Mouse (Mus musculus) thymus, adult 18-20 months (tissue): ENCODE measurements around the gene Sec24c.

Source experiments
- DNase-seq, 2 experiments: peaks; one replicate each; pipeline ENCODE4 v3.0.0; 2022; ENCODE audit warnings: mixed read lengths in 2 of 2

The Sec24c gene

DNA sequence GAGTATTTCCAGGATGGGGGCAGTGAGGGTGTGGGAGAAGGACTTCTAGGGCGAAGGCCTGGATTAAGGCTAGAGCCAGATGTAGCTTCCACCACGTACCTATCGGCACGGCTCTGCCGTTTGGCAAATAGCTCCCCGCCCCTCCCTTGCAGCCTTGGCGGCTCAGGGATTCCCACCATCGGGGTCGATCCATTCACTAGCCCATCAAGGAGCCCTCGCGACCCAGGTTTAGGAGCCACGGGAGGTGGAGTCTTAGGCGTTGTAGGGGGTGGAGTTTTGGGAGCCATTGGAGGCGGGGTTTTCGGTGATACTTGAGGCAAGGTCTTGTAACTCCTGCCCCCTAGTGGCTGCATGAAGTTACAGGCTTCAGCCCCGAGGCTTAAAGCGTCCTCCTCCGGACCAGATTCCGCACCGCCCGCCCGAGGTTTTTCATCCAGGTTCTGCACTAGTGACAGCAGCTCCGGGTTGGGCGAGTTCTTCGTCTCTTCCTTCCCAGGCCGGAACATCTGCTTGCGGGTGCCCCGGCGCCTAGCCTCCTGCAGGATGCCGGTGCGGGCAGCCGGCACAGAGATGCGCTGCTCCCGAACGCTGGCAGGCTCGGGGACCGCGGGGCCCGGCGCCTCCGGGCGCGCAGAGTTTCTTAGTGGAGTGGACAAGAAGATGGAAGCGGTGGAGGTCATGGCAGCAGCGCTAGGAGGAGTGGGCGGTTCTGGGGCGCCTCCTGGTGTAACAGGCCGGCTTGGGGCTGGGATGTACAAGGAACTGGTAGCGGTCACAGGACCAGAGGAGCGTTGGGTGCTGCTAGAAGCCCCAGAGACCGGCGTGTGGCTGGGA, 13.1 kb upstream of the Sec24c start:
- peak; percentile 79 to 88 for DNase-seq

DNA sequence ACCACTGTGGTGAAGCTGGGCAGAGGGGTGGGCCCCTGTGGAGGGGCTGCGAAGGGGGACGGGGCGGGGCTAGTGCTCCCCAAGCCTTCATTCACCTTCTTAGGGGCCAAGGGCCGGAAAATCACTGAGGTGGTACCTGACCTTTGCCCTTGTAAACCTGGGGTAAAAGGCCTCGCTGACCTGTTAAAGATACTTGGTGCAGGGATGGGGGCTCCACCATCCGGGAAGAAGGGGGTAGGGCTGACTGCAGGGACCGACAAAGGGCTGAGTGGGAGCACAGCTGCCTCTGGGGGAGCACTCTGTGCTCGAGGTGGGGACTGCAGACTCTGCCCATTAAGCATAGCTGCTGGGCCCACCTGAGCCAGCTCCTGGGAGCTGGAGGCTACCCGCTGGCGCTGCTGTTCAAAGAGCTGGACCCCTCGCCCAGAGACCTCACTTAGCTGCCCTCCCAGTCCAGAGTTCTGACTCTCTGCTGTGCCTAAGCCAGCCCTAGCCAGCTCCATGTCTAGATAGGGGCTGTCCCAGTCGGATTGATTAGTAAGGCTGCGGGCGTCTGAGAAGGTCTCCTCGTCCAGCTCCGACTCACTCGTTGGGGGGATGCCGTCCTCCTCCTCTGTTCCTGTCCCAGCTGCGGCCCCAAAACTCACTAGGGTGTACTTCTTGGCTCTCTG, 12.3 kb upstream of the Sec24c start:
- peak in 1 of 2 experiments; percentile 20 for DNase-seq

DNA sequence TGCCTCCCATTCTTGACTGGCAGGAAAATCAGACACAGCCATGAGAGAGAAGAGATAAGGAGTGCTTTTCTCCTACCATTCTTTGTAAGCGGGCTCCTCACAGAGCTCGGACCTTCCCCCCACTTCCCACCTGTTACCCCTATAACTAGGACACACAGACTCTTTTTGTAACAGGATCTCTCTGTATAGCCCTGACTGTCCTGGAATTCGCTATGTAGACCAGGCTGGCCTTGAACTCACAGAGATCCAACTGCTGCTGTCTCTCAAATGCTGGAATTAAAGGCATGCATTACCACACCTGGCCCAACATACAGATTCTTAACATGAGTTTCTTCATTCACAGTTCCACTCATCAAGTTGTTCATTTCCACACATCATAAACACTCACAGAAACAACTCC, 11.4 kb upstream of the Sec24c start:
- DNase-seq, result no peak

DNA sequence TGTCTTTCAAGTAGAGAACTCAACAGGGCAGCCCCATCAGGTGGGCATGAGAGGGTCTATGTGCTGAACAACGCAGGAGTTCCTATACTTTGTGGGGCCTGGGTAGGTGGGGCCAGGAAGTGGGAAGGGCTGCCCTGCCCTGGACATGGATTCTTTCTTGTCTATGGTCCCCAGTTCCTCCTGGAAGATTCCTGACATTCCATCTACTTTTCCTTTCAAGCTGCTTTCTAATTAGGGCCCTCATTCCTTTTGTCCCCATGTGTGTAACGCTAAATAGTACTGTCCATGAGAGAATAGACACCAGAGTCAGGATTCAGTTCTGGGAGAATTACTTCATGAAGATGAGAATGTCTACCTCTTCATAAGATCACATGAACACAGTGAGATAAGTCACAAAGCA, 10.5 kb upstream of the Sec24c start:
- DNase-seq, result no peak

DNA sequence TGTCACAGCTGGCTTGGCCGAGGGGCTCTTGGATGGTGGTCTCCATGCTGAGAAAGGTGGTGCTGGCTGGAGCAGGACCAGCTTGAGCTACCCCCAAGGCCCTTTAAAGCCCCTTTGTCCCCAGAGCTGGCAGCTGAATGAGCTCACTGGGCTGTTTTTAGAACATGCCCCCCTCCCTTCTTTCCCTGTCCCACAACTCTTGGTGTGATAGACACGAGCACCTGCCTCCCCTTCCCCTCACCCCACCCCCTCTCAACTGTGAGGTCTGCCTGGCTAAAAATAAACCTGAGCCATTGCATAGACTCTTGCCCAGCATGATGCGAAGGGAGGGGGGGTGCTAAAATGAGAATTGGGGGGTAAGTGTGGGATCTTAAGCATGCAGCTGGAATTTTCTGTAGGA, 9.7 kb upstream of the Sec24c start:
- DNase-seq, result no peak

DNA sequence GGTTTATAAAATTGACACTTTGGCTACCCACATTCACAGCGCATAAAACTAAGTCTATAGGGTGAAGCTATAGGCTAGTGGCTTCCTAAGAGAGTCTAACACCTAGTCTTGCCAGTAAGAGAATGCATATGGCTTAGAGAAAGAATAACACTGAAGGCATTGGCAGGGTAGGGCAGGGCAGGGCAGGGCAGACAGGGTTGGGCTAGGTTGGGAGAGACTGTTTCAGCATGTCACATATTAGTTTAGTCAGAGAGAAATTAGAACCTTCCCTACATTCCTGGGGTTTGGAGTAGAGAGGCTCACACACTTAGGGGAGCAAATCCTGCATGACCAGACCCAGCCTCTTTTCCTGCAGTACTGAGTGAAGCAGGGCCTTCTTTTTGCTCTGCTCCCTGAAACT, 6.6 kb upstream of the Sec24c start:
- DNase-seq, result no peak

DNA sequence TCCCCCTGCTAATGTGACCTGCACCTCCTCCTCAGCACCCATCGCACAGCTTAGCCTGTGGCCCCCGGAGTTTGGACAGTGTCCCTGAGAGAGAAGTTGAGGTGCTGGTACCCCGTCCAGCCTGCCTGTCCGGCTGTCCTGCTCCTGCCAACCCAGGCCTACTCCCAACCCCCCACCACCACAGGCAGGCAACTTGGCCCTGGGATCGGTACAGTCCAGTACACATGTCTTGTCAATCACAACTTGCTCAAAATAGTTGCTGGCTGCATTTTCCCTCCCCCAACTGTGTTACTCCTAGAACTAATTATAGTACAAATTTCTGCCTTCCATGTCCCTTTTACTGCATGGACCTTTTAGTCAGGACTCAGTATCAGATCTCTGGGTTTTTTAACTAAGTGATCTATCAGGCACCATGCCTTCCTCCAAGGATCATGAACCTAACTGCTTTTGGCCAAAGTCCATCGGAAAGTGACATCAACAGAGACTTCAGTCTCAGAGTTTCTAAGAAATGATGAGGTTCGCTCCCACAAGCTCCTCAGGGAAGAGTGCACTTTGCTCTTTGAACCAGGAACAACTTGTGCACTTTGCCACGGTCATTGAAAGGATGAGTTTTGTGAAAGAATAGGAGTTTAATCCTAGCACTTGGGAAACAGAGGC, 5.8 kb upstream of the Sec24c start, which contains the start of gene Synpo2l:
Synpo2l (minus strand) TSS at position 201 of the 657 bp plus-strand sequence.
- DNase-seq, result no peak

DNA sequence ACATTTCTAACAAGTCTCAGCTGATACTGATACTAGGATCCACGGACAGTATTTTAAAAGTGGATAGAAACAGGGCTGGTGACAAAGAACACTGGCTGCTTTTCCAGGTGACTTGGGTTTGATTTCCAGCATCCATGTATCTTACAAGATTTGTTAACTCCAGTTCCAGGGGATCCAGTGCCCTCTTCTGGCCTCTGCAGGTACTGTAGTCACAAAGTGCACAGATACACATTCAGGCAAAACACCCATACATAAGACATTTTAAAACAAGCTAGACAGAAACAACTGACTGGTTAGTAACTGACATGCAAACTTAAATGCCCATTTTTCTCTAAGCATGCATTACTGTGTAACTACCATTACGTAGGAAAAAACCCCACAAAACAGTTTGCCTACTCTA, 1.1 kb upstream of the Sec24c start:
- DNase-seq, result no peak

DNA sequence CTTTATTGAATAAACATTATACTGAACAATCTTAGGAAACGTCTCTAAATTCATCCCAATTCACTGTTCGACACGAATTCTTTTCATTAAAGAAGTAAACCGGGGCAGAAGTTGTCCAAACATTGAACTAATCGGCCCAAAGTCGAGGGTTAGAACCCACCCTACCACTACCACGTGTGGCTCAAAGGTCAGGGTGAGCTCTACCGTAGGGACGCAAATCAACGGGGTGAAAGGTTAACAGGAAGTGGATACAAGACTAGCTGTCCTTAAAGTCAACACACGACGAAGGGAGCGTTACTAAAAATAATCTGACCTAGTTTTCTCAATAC, 409 bp upstream of the Sec24c start:
- DNase-seq, result peak in 1 of 2 experiments; percentile 42

DNA sequence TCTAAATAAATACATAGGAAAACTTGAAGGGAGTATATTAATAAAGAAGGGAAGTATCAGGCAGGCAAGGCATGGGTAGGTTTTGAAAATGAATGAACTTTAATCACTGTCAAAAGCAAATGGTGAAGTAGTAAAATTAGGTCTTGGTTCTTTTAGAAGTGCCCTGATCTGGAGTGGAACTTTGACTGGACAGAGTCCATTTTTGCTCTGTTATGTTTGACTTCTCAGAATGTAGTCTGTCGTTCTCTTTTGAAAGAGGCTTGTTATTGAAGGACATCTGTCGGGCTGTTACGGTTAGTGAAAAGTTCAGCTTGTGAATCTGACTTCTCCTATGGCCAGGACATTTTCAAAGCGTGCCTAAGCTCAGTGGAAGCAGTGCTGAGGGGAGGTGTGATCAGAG, 3.8 kb downstream of the Sec24c start:
- DNase-seq, result no peak

DNA sequence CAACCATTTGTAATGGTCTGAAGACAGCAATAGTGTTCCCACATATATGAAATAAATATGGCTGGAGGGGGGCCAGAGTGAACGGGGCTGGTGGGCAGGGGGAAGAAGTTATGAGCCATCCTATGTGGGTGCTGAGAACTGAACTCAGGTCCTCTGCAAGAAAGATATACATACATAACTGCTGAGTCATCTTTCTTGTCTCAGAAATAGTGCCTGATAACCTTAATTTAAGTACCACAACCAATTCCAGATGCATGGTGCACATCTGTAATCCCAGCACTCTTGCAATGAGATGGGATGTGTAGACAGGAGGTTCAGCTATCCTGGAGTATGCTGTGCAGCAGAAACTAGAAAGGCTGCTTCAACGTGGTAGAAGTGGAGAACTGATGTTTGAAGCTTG, 7.6 kb downstream of the Sec24c start:
- no peak for DNase-seq

DNA sequence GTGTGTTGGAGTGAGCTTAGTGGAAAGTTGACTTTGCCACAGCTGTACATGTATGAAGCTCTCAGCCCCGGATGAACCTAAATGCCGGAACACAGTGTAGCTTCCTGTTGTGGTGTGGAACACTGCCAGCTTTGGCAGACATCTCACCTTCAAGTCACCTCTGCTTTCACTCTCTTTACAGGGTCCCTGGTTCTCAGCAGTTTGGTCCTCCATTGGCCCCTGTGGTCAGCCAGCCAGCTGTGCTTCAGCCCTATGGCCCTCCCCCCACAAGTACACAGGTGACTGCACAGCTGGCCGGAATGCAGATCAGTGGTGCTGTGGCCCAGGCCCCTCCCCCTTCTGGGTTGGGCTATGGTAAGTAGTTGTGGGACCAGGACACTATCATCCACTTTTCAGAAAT, 8.4 kb downstream of the Sec24c start:
- peak; percentile 56 to 77 for DNase-seq

DNA sequence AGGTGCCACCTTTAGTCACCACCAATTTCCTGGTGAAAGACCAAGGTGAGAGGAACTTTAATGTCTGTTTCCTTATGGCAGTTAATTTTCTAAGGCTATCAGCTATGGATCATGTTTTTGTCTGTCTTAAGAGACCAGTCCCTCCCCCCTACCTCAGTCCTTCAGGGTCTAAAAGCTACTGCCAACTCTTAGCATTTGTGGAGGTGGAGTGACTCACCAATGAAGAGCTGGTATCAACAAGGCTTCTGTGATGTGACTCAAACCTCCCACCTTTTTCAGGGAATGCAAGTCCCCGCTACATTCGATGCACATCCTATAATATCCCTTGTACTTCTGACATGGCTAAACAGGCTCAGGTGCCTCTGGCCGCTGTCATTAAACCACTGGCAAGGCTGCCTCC, 12.5 kb downstream of the Sec24c start:
- DNase-seq, result no peak

DNA sequence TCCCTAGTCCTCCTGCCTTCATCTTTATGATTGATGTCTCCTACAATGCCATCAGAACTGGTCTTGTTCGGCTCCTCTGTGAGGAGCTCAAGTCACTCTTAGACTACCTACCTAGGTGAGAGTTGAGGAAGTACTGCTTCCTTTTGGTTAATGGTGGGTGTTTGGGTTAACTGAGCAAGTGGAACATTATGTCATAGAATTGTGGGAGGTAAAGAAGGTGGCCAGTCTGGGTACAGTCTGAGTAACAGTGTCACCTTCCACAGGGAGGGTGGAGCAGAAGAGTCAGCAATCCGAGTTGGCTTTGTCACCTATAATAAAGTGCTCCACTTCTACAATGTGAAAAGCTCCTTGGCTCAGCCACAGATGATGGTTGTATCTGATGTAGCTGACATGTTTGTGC, 14.9 kb downstream of the Sec24c start:
- DNase-seq, result no peak

DNA sequence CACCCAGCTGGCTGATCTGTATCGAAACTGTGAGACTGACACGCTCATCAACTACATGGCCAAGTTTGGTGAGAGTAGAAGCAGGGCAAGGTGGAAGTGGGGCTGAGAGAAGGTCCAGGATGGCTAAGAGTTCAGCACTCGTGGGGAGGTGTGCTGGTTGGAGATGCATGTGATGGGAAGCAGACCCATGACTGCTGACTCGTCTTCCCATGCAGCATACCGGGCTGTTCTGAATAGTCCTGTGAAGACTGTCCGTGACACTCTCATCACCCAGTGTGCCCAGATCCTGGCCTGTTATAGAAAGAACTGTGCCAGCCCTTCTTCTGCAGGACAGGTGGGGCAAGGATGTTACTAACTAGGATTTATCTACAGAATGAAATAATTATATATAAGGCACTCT, 17.7 kb downstream of the Sec24c start:
- DNase-seq, result no peak

DNA sequence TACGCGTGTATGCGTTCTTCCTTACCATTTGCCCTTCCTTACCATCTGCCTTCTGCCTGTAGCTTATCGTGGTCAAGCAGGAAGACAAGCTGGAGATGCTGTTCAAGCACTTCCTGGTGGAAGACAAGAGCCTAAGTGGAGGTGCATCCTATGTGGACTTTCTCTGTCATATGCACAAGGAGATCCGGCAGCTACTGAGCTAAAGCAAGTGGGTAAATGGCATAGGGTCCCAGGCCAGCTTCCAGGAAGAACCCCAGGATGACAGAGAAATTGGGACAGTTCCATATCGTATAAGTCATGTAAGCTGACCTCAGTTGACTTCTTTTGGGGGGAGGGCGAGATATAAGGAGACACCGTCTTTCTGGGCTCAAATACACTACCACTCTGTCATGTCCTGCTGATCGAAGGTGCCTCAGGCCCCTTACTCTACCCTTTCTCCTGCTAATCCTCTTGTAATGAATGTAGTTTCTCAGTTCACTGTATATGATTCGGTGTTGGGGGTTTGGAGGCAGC, 19.5 kb downstream of the Sec24c start:
- DNase-seq, result no peak

DNA sequence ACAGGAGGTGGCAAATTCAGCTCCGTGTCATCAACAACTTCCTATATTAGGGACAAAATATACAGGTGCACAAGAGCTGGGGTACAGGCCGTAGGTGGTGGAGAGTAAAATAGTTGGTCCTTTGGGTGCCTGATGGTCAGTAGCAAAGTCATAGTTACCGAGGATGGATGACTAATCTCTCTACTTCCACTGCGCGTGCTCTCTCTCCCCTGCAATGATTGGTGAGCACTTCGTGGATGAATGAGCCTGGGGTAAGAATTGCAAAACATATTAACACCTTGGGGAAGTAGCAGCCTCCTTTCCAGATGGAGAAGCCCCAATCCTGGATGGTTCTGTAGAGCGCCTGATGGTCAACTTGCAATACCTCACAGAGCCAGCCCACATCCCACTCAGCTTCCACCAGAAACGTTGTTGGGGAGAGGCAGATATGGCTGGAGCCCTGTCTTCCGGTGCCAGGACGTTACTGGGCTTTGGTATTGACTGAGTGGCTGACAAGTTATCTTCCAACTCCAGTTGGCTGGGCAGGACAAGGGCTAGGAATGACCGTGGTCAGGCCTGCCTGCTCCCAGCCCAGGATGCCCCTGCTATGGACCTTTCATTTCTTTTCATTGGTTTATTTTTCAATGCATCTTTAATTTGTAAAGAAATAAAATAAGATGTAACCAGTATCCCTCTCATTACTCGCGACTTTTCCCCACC, 20.2 kb downstream of the Sec24c start:
- DNase-seq, result no peak

DNA sequence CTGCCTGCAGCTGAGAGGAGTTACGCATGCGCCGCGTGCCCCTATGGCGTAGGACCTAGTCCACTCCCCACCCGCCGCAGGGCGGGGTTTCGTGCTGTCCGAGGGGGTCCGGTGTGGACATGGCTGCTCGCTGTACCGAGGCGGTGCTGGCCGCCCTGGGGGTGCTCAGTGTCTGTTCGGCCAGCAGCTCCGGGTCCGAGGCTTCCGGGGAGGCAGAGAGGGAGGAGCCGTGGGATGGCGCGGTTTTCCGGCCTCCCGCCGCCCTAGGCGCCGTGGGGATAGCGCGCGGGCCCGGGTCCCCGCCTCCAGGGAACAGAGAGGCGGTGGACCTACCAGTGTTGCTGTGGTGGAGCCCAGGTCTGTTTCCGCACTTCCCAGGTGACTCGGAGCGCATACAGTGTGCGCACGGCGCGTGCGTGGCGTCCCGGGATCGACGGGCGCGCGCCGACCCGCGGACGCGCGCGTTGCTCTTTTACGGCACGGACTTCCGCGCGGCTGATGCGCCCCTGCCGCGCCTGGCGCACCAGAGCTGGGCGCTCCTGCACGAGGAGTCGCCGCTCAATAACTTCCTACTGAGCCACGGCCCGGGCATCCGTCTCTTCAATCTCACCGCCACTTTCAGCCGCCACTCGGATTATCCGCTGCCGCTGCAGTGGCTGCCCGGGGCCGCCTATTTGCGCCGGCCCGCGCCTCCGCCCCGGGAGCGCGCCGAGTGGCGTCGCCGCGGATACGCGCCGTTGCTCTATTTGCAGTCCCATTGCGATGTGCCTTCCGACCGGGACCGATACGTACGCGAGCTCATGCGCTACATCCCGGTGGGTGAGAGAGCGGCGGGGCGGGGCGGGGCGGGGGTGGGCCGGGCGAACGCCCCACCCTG, 21.0 kb downstream of the Sec24c start, which contains the start of gene Fut11:
Fut11 (plus strand) TSS at position 85 of the 877 bp plus-strand sequence.
- DNase-seq, result peak; percentile 71 to 77

DNA sequence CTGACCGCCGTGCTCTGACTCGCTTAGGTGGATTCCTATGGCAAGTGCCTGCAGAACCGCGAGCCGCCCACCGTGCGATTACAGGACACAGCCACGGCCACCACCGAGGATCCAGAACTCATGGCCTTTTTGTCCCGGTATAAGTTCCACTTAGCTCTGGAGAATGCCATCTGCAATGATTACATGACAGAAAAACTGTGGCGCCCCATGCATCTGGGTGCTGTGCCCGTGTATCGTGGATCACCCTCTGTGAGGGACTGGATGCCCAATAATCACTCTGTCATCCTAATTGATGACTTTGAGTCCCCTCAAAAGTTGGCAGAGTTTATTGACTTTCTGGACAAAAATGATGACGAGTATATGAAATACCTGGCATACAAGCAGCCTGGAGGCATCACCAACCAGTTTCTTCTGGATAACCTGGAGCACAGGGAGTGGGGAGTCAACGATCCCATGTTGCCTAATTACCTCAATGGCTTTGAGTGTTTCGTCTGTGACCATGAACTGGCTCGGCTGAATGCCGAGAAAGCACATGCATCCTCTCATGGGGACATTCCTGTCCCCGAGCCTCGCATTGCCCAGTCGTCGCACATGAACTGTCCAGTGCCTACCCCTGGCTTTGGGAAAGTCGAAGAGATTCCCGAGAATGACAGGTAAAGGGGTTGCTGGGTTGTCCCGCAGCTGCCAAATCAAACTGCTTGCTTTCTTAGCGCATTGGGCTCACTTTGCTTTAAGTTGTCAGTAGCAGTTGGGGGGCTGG, 21.8 kb downstream of the Sec24c start:
- DNase-seq, result no peak

DNA sequence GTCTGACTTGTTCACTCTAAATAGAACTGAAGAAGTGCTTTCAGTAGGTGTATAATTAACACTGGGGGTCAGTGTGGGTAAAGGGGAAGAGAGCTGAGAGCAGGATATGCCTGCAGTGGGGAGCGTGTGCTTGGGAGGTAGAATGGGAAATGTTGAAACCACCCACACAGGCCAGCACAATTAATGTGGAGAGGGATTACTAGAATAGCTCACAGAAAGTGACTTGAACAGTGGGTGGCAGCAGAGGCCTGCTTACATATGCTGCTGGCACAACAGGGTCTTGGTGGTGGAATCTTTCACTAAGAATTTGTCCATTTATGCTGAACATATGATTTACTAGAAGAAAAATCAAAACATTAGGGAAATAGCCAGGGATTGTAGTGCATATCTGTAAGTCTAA, 22.9 kb downstream of the Sec24c start:
- DNase-seq, result peak in 1 of 2 experiments; percentile 30

DNA sequence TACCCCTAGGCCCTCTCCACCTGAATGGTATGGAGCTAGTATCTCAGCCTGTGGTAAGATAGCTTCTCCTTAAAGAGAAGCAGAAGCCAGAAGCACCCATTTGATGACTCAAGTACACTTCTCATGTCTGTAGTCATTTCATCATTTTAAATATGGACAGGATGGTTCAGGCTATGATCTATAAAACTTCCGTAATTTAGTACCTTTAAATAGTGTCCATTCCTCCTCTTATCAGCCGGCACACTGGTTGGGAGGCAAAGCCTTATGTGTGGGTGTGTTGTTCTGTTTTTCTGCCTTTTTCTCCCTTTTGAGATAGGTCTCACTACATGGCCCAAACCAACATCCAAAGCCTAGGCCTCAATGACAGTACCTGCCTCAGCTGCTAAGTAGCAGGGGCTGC, 24.4 kb downstream of the Sec24c start:
- no peak for DNase-seq
